Mouse (Mus musculus) liver, embryonic 14.5 days (tissue): ENCODE results near the gene Ppfibp1. TPM values are rescaled to one million over a fixed set of nuclear protein-coding genes. Genes with fewer than 3 reads are reported as not detected.

ENCODE experiments used
- ATAC-seq: fragments of 200-750 bp; cut with Nextera tagmentation; 2 replicates; pipeline ENCODE4 v1.8.0; 2017; ENCODE audit warnings: moderate number of reproducible peaks, mild to moderate bottlenecking, moderate library complexity; ENCODE audit not compliant: insufficient read depth
- DNase-seq, 3 experiments: peaks; one replicate each; pipeline ENCODE4 v3.0.0-alpha.2; 2012 to 2013; ENCODE audit warnings: low read depth in 3 of 3, low spot score in 3 of 3
- H3K27ac ChIP-seq: fragments of 300-500 bp; sonication (generic); 2 replicates; pipeline ENCODE4 v1.5.1; 2014; ENCODE audit warnings: moderate library complexity, mild to moderate bottlenecking, control low read depth, inconsistent platforms
- H3K27me3 ChIP-seq: fragments of 300-500 bp; sonication (generic); 2 replicates; pipeline ENCODE4 v1.6.1; 2014; ENCODE audit warnings: mild to moderate bottlenecking, low read length, moderate library complexity; ENCODE audit not compliant: control insufficient read depth, insufficient read depth
- H3K36me3 ChIP-seq: fragments of 300-500 bp; sonication (generic); replicated peaks from 2 replicates; pipeline ENCODE4 v1.6.1; 2014; ENCODE audit warnings: low read depth; ENCODE audit not compliant: control insufficient read depth, insufficient read depth
- H3K4me1 ChIP-seq, 2 experiments: fragments of 200-500 bp in 1 of 2; fragments of 300-500 bp in 1 of 2; sonication (generic) in 1 of 2; replicated peaks; 2 replicates each; pipeline ENCODE4 v1.6.1; 2012 to 2014; ENCODE audit warnings: antibody characterized with exemption in 1 of 2, inconsistent platforms in 1 of 2, low read length in 1 of 2; ENCODE audit not compliant: control insufficient read depth in 2 of 2, insufficient read depth in 2 of 2
- H3K4me2 ChIP-seq: fragments of 300-500 bp; sonication (generic); 2 replicates; pipeline ENCODE4 v1.6.1; 2014; ENCODE audit warnings: low read depth, mild to moderate bottlenecking, control low read depth, moderate library complexity
- H3K4me3 ChIP-seq, 2 experiments: fragments of 200-500 bp in 1 of 2; fragments of 300-500 bp in 1 of 2; sonication (generic) in 1 of 2; 2 replicates each; pipeline ENCODE4 v1.5.1; 2012 to 2014; ENCODE audit warnings: low read depth in 2 of 2, low read length in 2 of 2, mild to moderate bottlenecking in 2 of 2, control low read depth in 1 of 2, inconsistent platforms in 1 of 2, moderate library complexity in 1 of 2; ENCODE audit not compliant: insufficient read depth in 1 of 2
- H3K9ac ChIP-seq: fragments of 300-500 bp; sonication (generic); replicated peaks from 2 replicates; pipeline ENCODE4 v1.6.1; 2014; ENCODE audit warnings: mild to moderate bottlenecking, control low read depth, moderate library complexity
- H3K9me3 ChIP-seq: fragments of 300-500 bp; sonication (generic); 2 replicates; pipeline ENCODE4 v1.6.1; 2016; ENCODE audit warnings: low read length, mixed read lengths; ENCODE audit not compliant: control insufficient read depth
- CTCF ChIP-seq: IDR thresholded peaks from 2 replicates; pipeline ENCODE4 v1.5.1; 2016; ENCODE audit warnings: antibody characterized with exemption, low read depth, control low read depth
- EP300 ChIP-seq: IDR thresholded peaks from 2 replicates; pipeline ENCODE4 v1.6.1; 2016; ENCODE audit warnings: antibody characterized with exemption, low read depth
- WGBS: fragments of 180-500 bp; shearing (Covaris S2); extraction: QIAGEN DNeasy Blood & Tissue Kit; methylation state at CpG from one replicate; pipeline ENCODE4 v1.1.7; 2014; ENCODE audit not compliant: insufficient replicate concordance; 5-methylcytosine and 5-hydroxymethylcytosine counted together
- polyA plus RNA-seq, 2 experiments: library from polyadenylated mRNA; depleted of rRNA in 1 of 2; stranded (reverse) in 1 of 2; unstranded in 1 of 2; fragments of >200 nt; fragmentation: Nextera tagmentation in 1 of 2; extraction: Ambion mirVana in 1 of 2; gene quantifications; 2 replicates each; pipeline versions ENCODE4 v1.2.1 to v1.2.3; 2012 to 2014

The Ppfibp1 gene
- polyA plus RNA-seq, 2 experiments = 5.2 to 9.1 TPM

- H3K9me3 ChIP-seq = no peaks in the 10 kb centered on the region
- no peak for TF ChIP-seq CTCF
- TF ChIP-seq EP300 = no peak
- H3K4me3 ChIP-seq = no peak overlapping the region
- no peak overlapping the region for H3K4me2 ChIP-seq
- H3K9ac ChIP-seq = no peak overlapping the region
- no peaks in the 10 kb centered on the region for H3K27me3 ChIP-seq
- DNase-seq (no peak), ATAC-seq (no peak)
- H3K4me1 ChIP-seq = peaks cover 3 to 20% of the 10 kb centered on the region in 2 experiments; a peak in 3 of 4 replicates
- H3K36me3 ChIP-seq = no peaks in the 10 kb centered on the region
- H3K27ac ChIP-seq = no peak overlapping the region
- 81% methylated on average over 13 of the region's 13 CpGs for WGBS
Measured at GRCm38 (mm10) chr6:146965139-146965772, 77.0 kb downstream of the Ppfibp1 start.

- no peak overlapping the region for H3K9ac ChIP-seq
- TF ChIP-seq EP300 (no peak), CTCF (no peak)
- DNase-seq (no peak), ATAC-seq (no peak)
- H3K27ac ChIP-seq = no peak overlapping the region
- peaks cover 0 to 11% of the 10 kb centered on the region in 2 experiments; a peak in 2 of 4 replicates for H3K4me1 ChIP-seq
- WGBS = 56% methylated on average over 12 of the region's 12 CpGs
- no peak overlapping the region for H3K4me2 ChIP-seq
- no peak overlapping the region for H3K4me3 ChIP-seq
- no peaks in the 10 kb centered on the region for H3K27me3 ChIP-seq
- H3K9me3 ChIP-seq = no peaks in the 10 kb centered on the region
- H3K36me3 ChIP-seq = no peaks in the 10 kb centered on the region
Measured at GRCm38 (mm10) chr6:146966446-146967019, 78.2 kb downstream of the Ppfibp1 start.

- WGBS = 68% methylated on average over 6 of the region's 6 CpGs
- Histone ChIP-seq H3K27me3 (no peaks in the 10 kb centered on the region), H3K4me2 (no peak overlapping the region), H3K9me3 (no peaks in the 10 kb centered on the region), H3K36me3 (no peaks in the 10 kb centered on the region), H3K9ac (no peak overlapping the region), H3K4me1 (no peaks in the 10 kb centered on the region; a peak in 2 of 4 replicates), H3K27ac (no peak overlapping the region), H3K4me3 (no peak overlapping the region)
- DNase-seq (no peak), ATAC-seq (no peak)
- TF ChIP-seq EP300 (no peak), CTCF (no peak)
Measured at GRCm38 (mm10) chr6:146967836-146968235, 79.5 kb downstream of the Ppfibp1 start.

- Histone ChIP-seq H3K9ac (no peak overlapping the region), H3K9me3 (no peaks in the 10 kb centered on the region), H3K4me3 (no peak overlapping the region), H3K27me3 (no peaks in the 10 kb centered on the region), H3K4me1 (peaks cover 0 to 5% of the 10 kb centered on the region in 2 experiments; a peak in 2 of 4 replicates), H3K27ac (no peak overlapping the region), H3K4me2 (no peak overlapping the region), H3K36me3 (no peaks in the 10 kb centered on the region)
- WGBS = 59% methylated on average over 3 of the region's 3 CpGs
- TF ChIP-seq EP300 (no peak), CTCF (no peak)
- ATAC-seq = no peak
- DNase-seq = no peak
Measured at GRCm38 (mm10) chr6:146970811-146971210, 82.5 kb downstream of the Ppfibp1 start.

- no peak for DNase-seq
Measured at GRCm38 (mm10) chr6:146971366-146971765, 83.1 kb downstream of the Ppfibp1 start.

More at GRCm38 (mm10) chr6:146971366-146971765, 83.1 kb downstream of the Ppfibp1 start:
- no peak overlapping the region for H3K9ac ChIP-seq
- H3K9me3 ChIP-seq = no peaks in the 10 kb centered on the region
- H3K4me3 ChIP-seq = no peak overlapping the region
- no peak overlapping the region for H3K4me2 ChIP-seq
- no peak for ATAC-seq
- WGBS = 46% methylated on average over 3 of the region's 3 CpGs
- TF ChIP-seq EP300 (no peak), CTCF (no peak)
- peaks cover 0 to 5% of the 10 kb centered on the region in 2 experiments; a peak in 2 of 4 replicates for H3K4me1 ChIP-seq
- H3K27ac ChIP-seq = no peak overlapping the region
- no peaks in the 10 kb centered on the region for H3K27me3 ChIP-seq
- H3K36me3 ChIP-seq = no peaks in the 10 kb centered on the region
